Mouse (Mus musculus) erythroblast, embryonic 14.5 days (primary cell): ENCODE data around the gene Cfap44.

Experiments used
- GATA1 ChIP-seq: IDR thresholded peaks from 2 replicates; pipeline ENCODE4 v1.6.1; 2012; ENCODE audit warnings: low read length, inconsistent platforms, mixed read lengths
- TAL1 ChIP-seq: IDR thresholded peaks from 3 replicates; pipeline ENCODE4 v1.6.1; 2012; ENCODE audit warnings: low read length, inconsistent platforms, mixed read lengths

DNA sequence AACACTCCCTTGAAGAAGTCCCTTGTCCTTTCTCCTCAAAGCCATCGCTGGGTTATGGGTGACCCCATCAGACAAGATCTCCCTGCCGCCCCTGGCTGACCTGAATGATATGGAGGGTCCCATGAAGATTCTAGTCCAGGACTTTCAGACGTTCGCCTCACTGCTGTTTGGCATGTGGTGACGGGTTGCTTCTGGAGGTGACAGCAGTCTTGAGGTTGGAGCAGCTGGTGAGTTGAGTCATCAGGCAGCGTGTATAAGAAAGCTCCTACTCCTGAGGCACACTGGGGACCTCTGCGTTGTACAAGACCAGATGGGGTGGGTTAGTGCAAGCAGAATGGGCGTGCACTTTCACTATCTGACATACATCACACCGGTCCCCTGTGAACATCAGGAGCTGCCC is 92.0 kb downstream of the Cfap44 start:
- TF ChIP-seq TAL1: no peak
- no peak for TF ChIP-seq GATA1
